Mouse (Mus musculus) B cell, adult 2 months (primary cell): Measurements from ENCODE around the gene Il11ra1.
"Not testable (repeated sequence)": the region's sequence is repeated elsewhere in the genome, so short reads cannot be mapped to it uniquely, and the experiment has no call there.

Source experiments
- DNase-seq, 2 experiments: peaks; one replicate each; pipeline ENCODE4 v3.0.0; 2022

The Il11ra1 gene

GRCm38 (mm10) chr4:41699783-41700182 lies at the start of gene Il11ra1:
TSS of gene Il11ra1 (plus strand) at chr4:41699989.
- DNase-seq: not testable (repeated sequence)

- DNase-seq: peak; percentile 72 to 73
These were observed 46.5 kb upstream of the Il11ra1 start for GRCm38 (mm10) chr4:41653296-41653695.

- no peak for DNase-seq
These were observed 46.1 kb upstream of the Il11ra1 start for GRCm38 (mm10) chr4:41653730-41654129.

- DNase-seq: peak; percentile 20 to 30
These were observed 45.6 kb upstream of the Il11ra1 start for GRCm38 (mm10) chr4:41654217-41654616.

GRCm38 (mm10) chr4:41655525-41655924 lies 44.3 kb upstream of the Il11ra1 start:
- no peak for DNase-seq

- no peak for DNase-seq
These were observed 41.0 kb upstream of the Il11ra1 start for GRCm38 (mm10) chr4:41658566-41659384.

GRCm38 (mm10) chr4:41659556-41659955 lies 40.2 kb upstream of the Il11ra1 start:
- DNase-seq: no peak

- no peak for DNase-seq
These were observed 38.8 kb upstream of the Il11ra1 start for GRCm38 (mm10) chr4:41660851-41661430.

- no peak for DNase-seq
These were observed 37.1 kb upstream of the Il11ra1 start for GRCm38 (mm10) chr4:41662723-41663122.

GRCm38 (mm10) chr4:41663614-41664013 lies 36.2 kb upstream of the Il11ra1 start:
- DNase-seq: no peak

- peak in 1 of 2 experiments; percentile 6 for DNase-seq
These were observed 35.3 kb upstream of the Il11ra1 start for GRCm38 (mm10) chr4:41664533-41664932.

GRCm38 (mm10) chr4:41665009-41665675 lies 34.6 kb upstream of the Il11ra1 start:
- no peak for DNase-seq

- no peak for DNase-seq
These were observed 33.1 kb upstream of the Il11ra1 start for GRCm38 (mm10) chr4:41666646-41667045.

GRCm38 (mm10) chr4:41670836-41671235 lies 29.0 kb upstream of the Il11ra1 start:
- no peak for DNase-seq

- no peak for DNase-seq
These were observed 28.3 kb upstream of the Il11ra1 start for GRCm38 (mm10) chr4:41671500-41671899.

GRCm38 (mm10) chr4:41671963-41672480 lies 27.8 kb upstream of the Il11ra1 start:
- no peak for DNase-seq

GRCm38 (mm10) chr4:41672522-41672963 lies 27.2 kb upstream of the Il11ra1 start:
- DNase-seq: no peak

- no peak for DNase-seq
These were observed 26.6 kb upstream of the Il11ra1 start for GRCm38 (mm10) chr4:41673186-41673585.

GRCm38 (mm10) chr4:41676248-41677005 lies 23.4 kb upstream of the Il11ra1 start:
- no peak for DNase-seq

GRCm38 (mm10) chr4:41677006-41677629 lies 22.7 kb upstream of the Il11ra1 start:
- DNase-seq: no peak

- no peak for DNase-seq
These were observed 20.9 kb upstream of the Il11ra1 start for GRCm38 (mm10) chr4:41678863-41679262.

GRCm38 (mm10) chr4:41679291-41679690 lies 20.5 kb upstream of the Il11ra1 start:
- DNase-seq: no peak
